Mouse (Mus musculus) embryonic facial prominence, embryonic 15.5 days (tissue): ENCODE results near the gene Tpm4. TPM values are rescaled to one million over a fixed set of nuclear protein-coding genes. Genes with fewer than 3 reads are reported as not detected.
A peak's percentile ranks its signal among the peaks of the same experiment; 100 is the strongest.

Experiments
- ATAC-seq: fragments of 200-750 bp; cut with Nextera tagmentation; 2 replicates; pipeline ENCODE4 v1.8.0; 2017; ENCODE audit warnings: low read depth, moderate TSS enrichment; ENCODE audit not compliant: insufficient number of reproducible peaks, low FRiP score, low TSS enrichment
- H3K27ac ChIP-seq: fragments of 300-500 bp; sonication (generic); replicated peaks from 2 replicates; pipeline ENCODE4 v1.5.1; 2015; ENCODE audit warnings: mild to moderate bottlenecking, inconsistent platforms
- H3K27me3 ChIP-seq: fragments of 300-500 bp; sonication (generic); 2 replicates; pipeline ENCODE4 v1.6.1; 2015; ENCODE audit warnings: inconsistent platforms
- H3K36me3 ChIP-seq: fragments of 300-500 bp; sonication (generic); 2 replicates; pipeline ENCODE4 v1.6.1; 2015; ENCODE audit warnings: mild to moderate bottlenecking, inconsistent platforms
- H3K4me1 ChIP-seq: fragments of 300-500 bp; sonication (generic); 2 replicates; pipeline ENCODE4 v1.6.1; 2015; ENCODE audit warnings: inconsistent platforms
- H3K4me2 ChIP-seq: fragments of 300-500 bp; sonication (generic); replicated peaks from 2 replicates; pipeline ENCODE4 v1.6.1; 2015; ENCODE audit warnings: mild to moderate bottlenecking, inconsistent platforms
- H3K4me3 ChIP-seq: fragments of 300-500 bp; sonication (generic); replicated peaks from 2 replicates; pipeline ENCODE4 v1.5.1; 2015; ENCODE audit warnings: mild to moderate bottlenecking, inconsistent platforms
- H3K9ac ChIP-seq: fragments of 300-500 bp; sonication (generic); 2 replicates; pipeline ENCODE4 v1.6.1; 2015; ENCODE audit warnings: inconsistent platforms
- H3K9me3 ChIP-seq: fragments of 300-500 bp; sonication (generic); replicated peaks from 2 replicates; pipeline ENCODE4 v1.6.1; 2016; ENCODE audit warnings: inconsistent platforms
- WGBS: fragments of 180-500 bp; shearing (Covaris S2); methylation state at CpG from one replicate; pipeline ENCODE4 v1.1.7; 2015; 5-methylcytosine and 5-hydroxymethylcytosine counted together
- polyA plus RNA-seq: library from polyadenylated mRNA; unstranded; fragments of >200 nt; fragmentation: Nextera tagmentation; extraction: Ambion mirVana; gene quantifications from 2 replicates; pipeline ENCODE4 v1.2.1, GENCODE M21; 2015

Gene Tpm4
- polyA plus RNA-seq, 1 experiment from 2014 or later = 600 TPM

GRCm38 (mm10) chr8:72144345-72144975, 9.7 kb downstream of the Tpm4 start:
- no peak overlapping the region for H3K4me3 ChIP-seq
- H3K36me3 ChIP-seq = peaks cover 94% of the 10 kb centered on the region
- H3K9ac ChIP-seq = no peak overlapping the region
- H3K27ac ChIP-seq = no peak overlapping the region
- no peak for ATAC-seq
- no peaks in the 10 kb centered on the region for H3K9me3 ChIP-seq
- no peaks in the 10 kb centered on the region for H3K4me1 ChIP-seq
- no peak overlapping the region for H3K4me2 ChIP-seq
- 83% methylated on average over 5 of the region's 5 CpGs for WGBS
- H3K27me3 ChIP-seq = no peaks in the 10 kb centered on the region

GRCm38 (mm10) chr8:72145511-72145910, 10.7 kb downstream of the Tpm4 start:
- ATAC-seq = no peak
- H3K4me2 ChIP-seq = no peak overlapping the region
- no peaks in the 10 kb centered on the region for H3K27me3 ChIP-seq
- H3K4me1 ChIP-seq = no peaks in the 10 kb centered on the region
- H3K9ac ChIP-seq = no peak overlapping the region
- no peaks in the 10 kb centered on the region for H3K9me3 ChIP-seq
- 82% methylated on average over 3 of the region's 3 CpGs for WGBS
- H3K4me3 ChIP-seq = no peak overlapping the region
- peaks cover 93% of the 10 kb centered on the region for H3K36me3 ChIP-seq
- H3K27ac ChIP-seq = no peak overlapping the region

DNA sequence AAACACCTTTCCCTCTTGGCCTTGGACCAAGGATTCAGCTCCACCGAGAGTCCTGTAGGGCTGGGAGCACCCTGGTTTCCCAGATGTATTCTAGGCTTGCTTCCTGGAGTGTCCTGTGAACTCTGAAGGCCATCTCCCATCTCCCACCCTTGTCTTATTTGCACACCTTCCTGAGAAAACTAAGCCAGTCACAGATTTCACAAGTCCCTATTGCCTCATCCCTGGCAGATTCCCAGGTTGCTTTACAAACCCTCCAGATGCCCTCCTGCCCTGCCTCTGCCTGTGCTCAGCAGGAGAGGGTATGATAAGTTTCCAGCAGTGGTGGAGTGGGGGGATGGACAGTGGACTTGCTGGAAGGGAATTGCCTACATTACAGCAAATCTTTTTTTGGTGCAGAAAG, 11.3 kb downstream of the Tpm4 start:
- Histone ChIP-seq H3K4me3 (no peak overlapping the region), H3K4me2 (no peak overlapping the region), H3K9me3 (no peaks in the 10 kb centered on the region), H3K9ac (no peak overlapping the region), H3K27me3 (no peaks in the 10 kb centered on the region), H3K4me1 (no peaks in the 10 kb centered on the region), H3K27ac (no peak overlapping the region), H3K36me3 (peaks cover 94% of the 10 kb centered on the region)
- 100% methylated on average over 1 of the region's 1 CpGs for WGBS
- no peak for ATAC-seq

- no peak overlapping the region for H3K4me3 ChIP-seq
Measured at GRCm38 (mm10) chr8:72146556-72146955, 11.8 kb downstream of the Tpm4 start.

GRCm38 (mm10) chr8:72147266-72147665, 12.5 kb downstream of the Tpm4 start:
- Histone ChIP-seq H3K4me2 (no peak overlapping the region), H3K4me1 (no peaks in the 10 kb centered on the region), H3K4me3 (no peak overlapping the region), H3K36me3 (peaks cover 94% of the 10 kb centered on the region), H3K9me3 (no peaks in the 10 kb centered on the region), H3K27me3 (no peaks in the 10 kb centered on the region), H3K27ac (no peak overlapping the region), H3K9ac (no peak overlapping the region)
- ATAC-seq = no peak
- 80% methylated on average over 2 of the region's 2 CpGs for WGBS

More at GRCm38 (mm10) chr8:72146556-72146955, 11.8 kb downstream of the Tpm4 start:
- Histone ChIP-seq H3K36me3 (peaks cover 94% of the 10 kb centered on the region), H3K27ac (no peak overlapping the region), H3K27me3 (no peaks in the 10 kb centered on the region), H3K9me3 (no peaks in the 10 kb centered on the region), H3K4me1 (no peaks in the 10 kb centered on the region), H3K9ac (no peak overlapping the region), H3K4me2 (no peak overlapping the region)
- ATAC-seq = no peak
- WGBS = 78% methylated on average over 3 of the region's 3 CpGs

DNA sequence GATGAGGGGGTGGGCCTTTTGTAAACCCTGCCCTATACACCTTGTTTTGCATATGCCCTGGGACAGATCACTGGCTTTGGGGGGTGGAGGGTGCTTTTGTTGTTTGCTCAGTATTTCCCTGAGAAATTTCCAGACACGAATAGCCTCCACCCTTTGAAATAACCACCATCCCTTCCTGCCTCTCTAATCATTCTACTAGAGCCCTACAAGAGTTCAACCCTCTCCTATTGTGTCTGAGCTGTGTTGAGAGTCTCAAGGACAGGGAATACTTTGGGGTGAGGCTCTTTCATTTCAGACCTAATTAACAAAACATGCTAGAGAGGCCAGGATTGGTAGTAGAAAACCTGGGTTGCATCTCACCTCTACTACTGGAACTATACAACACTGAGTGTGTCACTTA, 14.3 kb downstream of the Tpm4 start:
- no peak for ATAC-seq
- no peaks in the 10 kb centered on the region for H3K9me3 ChIP-seq
- H3K4me3 ChIP-seq = no peak overlapping the region
- no peaks in the 10 kb centered on the region for H3K27me3 ChIP-seq
- H3K9ac ChIP-seq = no peak overlapping the region
- H3K4me1 ChIP-seq = no peaks in the 10 kb centered on the region
- H3K4me2 ChIP-seq = no peak overlapping the region
- WGBS = 86% methylated on average over 1 of the region's 1 CpGs
- no peak overlapping the region for H3K27ac ChIP-seq
- H3K36me3 ChIP-seq = peaks cover 88% of the 10 kb centered on the region

DNA sequence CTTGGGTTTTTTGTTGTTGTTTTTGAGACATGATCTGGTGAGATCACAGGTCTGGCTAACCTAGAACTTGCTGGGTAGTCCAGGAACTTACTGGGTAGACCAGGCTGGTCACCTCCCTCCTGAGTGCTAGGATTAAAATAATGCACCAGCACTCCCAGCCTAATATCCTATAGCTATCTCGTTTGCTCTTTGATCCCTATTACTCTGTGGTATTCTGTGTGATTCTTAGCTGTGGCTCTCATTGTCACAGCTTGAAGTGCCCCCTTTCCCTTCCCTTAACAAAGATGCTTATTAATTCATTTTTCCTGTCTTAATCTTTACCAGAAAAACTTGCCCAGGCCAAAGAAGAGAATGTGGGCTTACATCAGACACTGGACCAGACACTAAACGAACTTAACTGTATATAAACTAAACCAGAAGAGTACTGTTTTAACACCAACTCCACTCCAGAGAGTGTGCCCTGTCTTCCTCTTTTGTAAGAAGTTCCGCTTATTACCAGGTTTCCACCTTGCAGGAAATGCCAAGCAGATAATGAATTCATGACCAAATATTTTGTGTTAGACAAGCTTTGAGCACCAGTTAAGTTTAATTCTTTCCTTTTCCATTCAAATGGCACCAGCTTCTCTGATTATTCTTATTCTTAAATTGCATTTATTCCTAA, 16.8 kb downstream of the Tpm4 start:
- no peak overlapping the region for H3K4me2 ChIP-seq
- no peaks in the 10 kb centered on the region for H3K4me1 ChIP-seq
- no peak overlapping the region for H3K27ac ChIP-seq
- H3K4me3 ChIP-seq = no peak overlapping the region
- WGBS = 78% methylated on average over 3 of the region's 3 CpGs
- no peak for ATAC-seq
- no peaks in the 10 kb centered on the region for H3K27me3 ChIP-seq
- H3K9ac ChIP-seq = no peak overlapping the region
- H3K36me3 ChIP-seq = peaks cover 71% of the 10 kb centered on the region
- H3K9me3 ChIP-seq = no peaks in the 10 kb centered on the region

DNA sequence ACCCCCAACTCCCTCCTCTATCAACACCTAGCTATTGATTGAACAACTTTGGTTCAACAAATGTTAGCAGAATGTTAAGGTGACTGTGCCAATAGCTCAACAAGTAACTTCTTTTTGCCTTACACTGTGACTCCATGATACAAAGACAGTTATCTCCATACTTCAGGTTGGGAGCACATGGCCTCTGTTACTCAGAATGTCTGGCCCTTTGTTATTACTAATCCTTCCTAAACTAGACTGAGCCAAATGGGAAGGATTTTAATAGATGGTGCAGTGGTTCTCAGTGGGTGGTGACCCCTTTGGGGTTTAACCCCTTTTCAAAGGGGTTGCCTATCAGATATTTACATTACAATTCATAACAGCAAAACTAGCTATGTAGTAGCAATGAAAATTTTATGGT, 18.6 kb downstream of the Tpm4 start:
- Histone ChIP-seq H3K4me3 (no peak overlapping the region), H3K9ac (no peak overlapping the region), H3K36me3 (peaks cover 54% of the 10 kb centered on the region), H3K27me3 (no peaks in the 10 kb centered on the region), H3K9me3 (no peaks in the 10 kb centered on the region), H3K27ac (no peak overlapping the region), H3K4me1 (no peaks in the 10 kb centered on the region), H3K4me2 (no peak overlapping the region)
- no peak for ATAC-seq

- no peak overlapping the region for H3K27ac ChIP-seq
- no peak for ATAC-seq
- H3K9me3 ChIP-seq = no peaks in the 10 kb centered on the region
- peaks cover 25% of the 10 kb centered on the region for H3K4me1 ChIP-seq
- no peaks in the 10 kb centered on the region for H3K27me3 ChIP-seq
- H3K9ac ChIP-seq = no peak overlapping the region
- no peak overlapping the region for H3K4me2 ChIP-seq
- H3K36me3 ChIP-seq = peaks cover 15% of the 10 kb centered on the region
- 80% methylated on average over 2 of the region's 2 CpGs for WGBS
- no peak overlapping the region for H3K4me3 ChIP-seq
Measured at GRCm38 (mm10) chr8:72158096-72158495, 23.3 kb downstream of the Tpm4 start.

- whole genome bisulfite sequencing = 76% methylated on average over 3 of the region's 3 CpGs
- ATAC-seq = no peak
Measured at GRCm38 (mm10) chr8:72158726-72159125, 24.0 kb downstream of the Tpm4 start.

GRCm38 (mm10) chr8:72160007-72160406, 25.2 kb downstream of the Tpm4 start:
- H3K4me2 ChIP-seq = peak overlapping the region; percentile 80
- H3K4me1 ChIP-seq = peaks cover 25% of the 10 kb centered on the region
- H3K27me3 ChIP-seq = no peaks in the 10 kb centered on the region
- H3K27ac ChIP-seq = no peak overlapping the region
- no peak for ATAC-seq
- peak overlapping the region; percentile 68 for H3K4me3 ChIP-seq
- no peaks in the 10 kb centered on the region for H3K9me3 ChIP-seq
- WGBS = 67% methylated on average over 3 of the region's 3 CpGs
- H3K36me3 ChIP-seq = 0 out of 2 replicates have a peak, but pooled peaks cover 5% of the 10 kb centered on the region
- no peak overlapping the region; the same call in 1 of the 2 replicates for H3K9ac ChIP-seq

More at GRCm38 (mm10) chr8:72158726-72159125, 24.0 kb downstream of the Tpm4 start:
- no peak overlapping the region for H3K4me2 ChIP-seq
- H3K36me3 ChIP-seq = 0 out of 2 replicates have a peak, but pooled peaks cover 10% of the 10 kb centered on the region
- no peaks in the 10 kb centered on the region for H3K9me3 ChIP-seq
- peaks cover 25% of the 10 kb centered on the region for H3K4me1 ChIP-seq
- H3K27ac ChIP-seq = no peak overlapping the region
- H3K9ac ChIP-seq = no peak overlapping the region
- H3K27me3 ChIP-seq = no peaks in the 10 kb centered on the region
- no peak overlapping the region for H3K4me3 ChIP-seq
